Mouse (Mus musculus) olfactory bulb, adult 2 months (tissue): Measurements from ENCODE around the gene Rnf146.
"Not testable (repeated sequence)": the region's sequence is repeated elsewhere in the genome, so short reads cannot be mapped to it uniquely, and the experiment has no call there.

Experiments used
- CTCF ChIP-seq: fragments of 200-500 bp; IDR thresholded peaks from 2 replicates; pipeline ENCODE4 v1.5.1; 2012; ENCODE audit warnings: low read depth, mild to moderate bottlenecking, low read length, moderate library complexity; ENCODE audit not compliant: insufficient read depth
- POLR2A ChIP-seq: fragments of 200-500 bp; IDR thresholded peaks from 2 replicates; pipeline ENCODE4 v1.6.1; 2012; ENCODE audit warnings: mild to moderate bottlenecking, low read depth, low read length, moderate library complexity; ENCODE audit not compliant: insufficient read depth

DNA sequence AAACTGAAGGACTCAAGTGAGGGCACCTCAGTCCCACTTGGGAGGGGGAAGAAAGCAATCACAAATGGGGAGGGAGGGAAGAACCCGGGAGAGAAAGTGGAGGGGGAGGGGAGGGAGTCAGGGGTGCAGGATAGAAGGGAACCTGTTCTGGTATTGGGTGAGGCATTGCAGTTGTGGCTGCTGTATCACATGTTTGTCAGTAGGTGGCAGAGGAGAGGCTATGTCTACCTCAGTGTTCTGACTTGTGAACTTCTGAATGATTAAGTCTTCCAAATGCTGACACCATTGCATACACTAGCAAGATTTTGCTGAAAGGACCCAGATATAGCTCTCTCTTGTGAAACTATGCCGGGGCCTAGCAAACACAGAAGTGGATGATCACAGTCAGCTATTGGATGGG is 32.6 kb upstream of the Rnf146 start:
- TF ChIP-seq CTCF, POLR2A: not testable (repeated sequence)
